Mouse (Mus musculus) monocyte, adult 2 months (primary cell): ENCODE measurements at regions not wholly inside any gene's neighbourhood (a gene's known extent, or its start where the extent isn't known, plus 50 kb on each side); places are given as distances from the start of the nearest gene placed in this dataset.

Experiments
- DNase-seq, 2 experiments: peaks; one replicate each; pipeline ENCODE4 v3.0.0; 2022; ENCODE audit warnings: low spot score in 2 of 2, low read depth in 1 of 2

- no peak for DNase-seq
Observed at GRCm38 (mm10) chr12:106479067-106479877, 469.2 kb downstream of the Vrk1 start.

GRCm38 (mm10) chr12:106479878-106480194, 469.8 kb downstream of the Vrk1 start:
- no peak for DNase-seq

GRCm38 (mm10) chr12:106480281-106481060, 470.4 kb downstream of the Vrk1 start:
- no peak for DNase-seq

DNA sequence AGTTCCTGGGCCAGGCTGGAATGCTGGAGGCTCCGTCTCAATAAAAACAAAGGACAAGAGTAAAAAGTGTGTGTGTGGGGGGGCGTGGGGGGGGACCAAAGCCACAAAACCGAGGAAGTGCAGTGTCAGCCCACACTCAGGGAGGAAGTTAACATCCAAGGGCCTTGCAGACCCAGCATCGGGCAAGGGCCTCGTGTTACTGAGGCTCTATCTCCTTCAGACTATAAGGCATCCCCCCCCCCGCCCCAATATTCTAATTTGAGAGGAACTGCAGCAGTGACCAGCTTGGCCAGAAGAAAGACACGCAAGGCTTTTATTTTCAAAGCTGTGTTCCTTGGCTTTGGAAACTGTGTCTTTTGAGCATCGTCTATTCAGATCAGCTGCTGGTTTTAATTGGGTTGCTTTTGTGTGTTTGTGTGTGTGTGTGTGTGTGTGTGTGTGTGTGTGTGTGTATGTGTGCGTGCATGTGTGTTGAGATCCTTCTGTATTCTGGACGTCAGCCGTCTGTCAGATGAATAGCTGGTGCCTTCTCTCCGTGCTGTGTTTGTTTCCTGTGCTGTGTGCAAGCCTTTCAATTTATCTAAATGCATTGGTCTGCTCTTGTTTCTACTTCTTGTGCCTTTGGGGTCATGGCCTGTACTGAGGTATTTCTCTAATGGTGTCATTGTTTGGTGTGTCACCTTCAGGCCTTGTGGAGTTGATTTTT, 491.7 kb downstream of the Vrk1 start:
- DNase-seq = no peak

DNA sequence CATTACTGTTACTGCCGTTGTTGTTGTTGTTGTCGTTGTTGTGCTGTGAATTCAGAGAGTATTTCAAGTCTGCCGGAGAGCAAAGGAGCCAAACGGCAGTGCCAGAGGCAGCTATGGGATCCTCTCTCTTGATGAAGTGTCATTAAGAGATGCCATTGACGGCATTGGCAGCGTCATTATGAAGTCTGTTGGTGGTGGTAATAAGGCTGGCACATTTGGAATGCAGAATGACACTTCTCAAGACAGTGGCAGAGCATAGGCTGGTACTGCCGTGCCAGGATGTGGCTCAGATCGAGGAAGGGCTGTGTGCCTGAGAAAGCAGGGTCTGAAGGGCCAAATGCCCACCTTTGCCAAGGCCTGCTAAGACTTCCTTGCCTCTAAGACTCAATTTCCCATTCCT, 494.3 kb downstream of the Vrk1 start:
- DNase-seq = no peak

DNA sequence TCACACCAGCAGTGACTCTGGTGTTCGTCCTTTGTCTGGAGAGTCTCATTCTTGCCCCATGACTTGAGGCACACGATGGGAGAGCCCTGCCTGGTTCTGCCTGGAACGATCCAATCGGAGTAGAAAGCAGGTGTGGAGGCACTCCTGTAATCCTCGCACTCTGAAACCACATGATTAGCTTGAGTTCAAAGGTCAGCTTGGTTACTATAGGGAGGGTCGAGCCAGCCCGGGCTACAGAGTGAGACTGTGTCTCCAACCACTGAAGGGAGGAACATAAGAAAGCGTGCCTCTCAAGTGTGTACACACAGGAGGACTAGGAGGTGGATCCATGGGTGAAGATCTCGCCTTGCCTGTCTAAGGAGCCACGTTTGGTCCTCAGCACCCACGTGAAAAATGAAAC, 504.0 kb downstream of the Vrk1 start:
- DNase-seq = no peak

- DNase-seq = no peak
Observed at GRCm38 (mm10) chr12:106515257-106515788, 505.3 kb downstream of the Vrk1 start.

GRCm38 (mm10) chr12:106519141-106519540, 509.1 kb downstream of the Vrk1 start:
- DNase-seq = no peak

- no peak for DNase-seq
Observed at GRCm38 (mm10) chr12:106524411-106524810, 514.4 kb downstream of the Vrk1 start.

GRCm38 (mm10) chr12:106527116-106527515, 517.1 kb downstream of the Vrk1 start:
- DNase-seq = no peak

- DNase-seq = no peak
Observed at GRCm38 (mm10) chr12:106527699-106528434, 517.8 kb downstream of the Vrk1 start.

- DNase-seq = no peak
Observed at GRCm38 (mm10) chr12:106528521-106528920, 518.5 kb downstream of the Vrk1 start.

- DNase-seq = no peak
Observed at GRCm38 (mm10) chr12:106529175-106529574, 519.1 kb downstream of the Vrk1 start.

DNA sequence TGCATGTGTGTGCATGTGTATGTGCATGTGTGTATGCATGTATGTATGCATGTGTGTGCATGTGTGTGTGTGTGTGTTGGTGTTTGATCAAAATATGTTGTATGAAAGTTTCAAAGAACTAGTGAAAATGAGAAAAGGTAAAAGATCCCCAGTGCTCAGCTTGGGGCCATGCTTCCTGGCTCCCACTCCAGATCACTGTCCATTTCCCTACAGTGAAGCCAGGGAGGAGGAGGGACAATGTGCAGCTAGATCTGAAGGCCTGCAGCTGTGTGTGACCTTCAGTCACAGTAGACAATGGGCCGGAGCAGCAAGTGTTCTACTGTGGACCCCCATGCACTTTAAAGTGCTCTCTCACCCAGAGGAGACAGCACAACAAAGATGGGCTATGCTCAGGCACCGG, 525.1 kb downstream of the Vrk1 start:
- no peak for DNase-seq

GRCm38 (mm10) chr12:106535628-106536288, 525.7 kb downstream of the Vrk1 start:
- DNase-seq = no peak

DNA sequence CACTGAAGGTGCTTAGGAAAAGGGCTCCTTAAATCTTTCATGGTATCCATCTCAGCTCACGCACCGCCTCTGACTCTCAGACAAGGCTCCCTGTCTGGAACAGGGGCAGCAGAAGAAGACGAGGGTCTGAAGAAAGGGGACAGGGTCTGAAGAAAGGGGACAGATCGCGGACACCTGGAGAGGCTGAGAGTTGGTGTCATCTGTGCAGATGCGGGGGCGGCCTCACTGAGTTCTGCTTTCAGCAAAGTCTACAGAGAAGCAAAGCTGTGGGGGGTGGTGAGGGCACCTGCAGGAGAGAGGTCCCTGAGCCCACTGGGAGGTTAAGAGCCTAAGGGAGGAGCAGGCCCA, 526.2 kb downstream of the Vrk1 start:
- DNase-seq = no peak

- DNase-seq = no peak
Observed at GRCm38 (mm10) chr12:106540003-106540402, 530.0 kb downstream of the Vrk1 start.

DNA sequence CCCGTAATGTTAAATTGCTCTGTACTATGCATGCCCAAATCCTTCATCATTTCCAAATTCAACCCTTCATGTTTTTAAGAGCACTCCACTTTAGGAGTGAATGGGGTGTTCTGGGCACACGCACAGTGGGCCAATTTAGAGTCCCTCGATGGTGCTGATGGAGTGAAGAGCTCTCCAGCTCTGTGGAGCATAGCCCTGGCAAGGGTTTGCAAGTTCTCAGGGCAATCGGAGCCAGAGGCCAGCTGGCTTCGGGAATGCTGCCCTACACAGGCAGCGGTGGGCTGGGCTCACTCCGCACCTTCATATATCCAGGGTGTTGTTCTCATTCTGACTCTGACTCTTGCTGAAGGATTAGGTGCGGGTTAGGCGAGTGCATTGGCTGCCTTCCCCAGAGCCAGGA, 549.5 kb downstream of the Vrk1 start:
- no peak for DNase-seq

DNA sequence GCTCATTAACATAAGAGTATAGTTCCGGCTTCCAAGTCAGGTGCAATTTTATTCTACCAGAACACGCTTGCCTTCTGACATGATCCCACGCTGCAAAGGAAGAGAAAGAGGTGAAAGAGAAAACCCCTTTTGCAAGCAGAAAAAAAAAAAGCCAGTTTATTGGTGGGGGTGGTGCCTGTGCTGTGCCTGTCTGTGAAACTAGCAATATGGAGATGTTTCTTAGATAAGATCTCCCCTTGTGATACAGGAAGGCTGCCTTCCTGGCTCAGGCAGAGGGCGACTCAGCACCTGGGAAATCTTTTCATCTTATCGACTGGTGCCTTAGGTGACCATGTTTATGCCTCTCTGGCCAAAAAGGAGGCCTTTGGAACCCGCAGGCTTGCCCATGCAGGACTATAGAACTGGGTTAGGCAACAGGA, 555.2 kb downstream of the Vrk1 start:
- DNase-seq = no peak

DNA sequence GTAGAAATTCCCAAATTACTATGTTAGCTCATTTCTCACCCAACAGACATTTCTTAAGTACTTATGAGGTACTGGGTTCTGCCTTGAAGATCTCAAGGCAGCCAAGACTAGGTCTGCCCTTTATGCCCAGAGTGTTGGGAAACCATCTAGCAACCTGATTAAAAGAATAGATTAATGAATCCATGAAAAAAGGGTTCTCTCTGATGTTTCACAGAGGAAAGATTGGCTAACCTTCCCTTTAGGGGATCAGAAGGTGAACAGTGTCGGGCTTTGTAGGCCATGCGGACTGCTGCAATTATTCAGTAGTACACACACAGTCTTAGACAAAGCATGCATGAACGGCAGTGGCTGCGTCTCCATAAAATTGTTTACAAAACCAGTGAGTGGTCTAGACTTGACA, 556.3 kb downstream of the Vrk1 start:
- DNase-seq = no peak

DNA sequence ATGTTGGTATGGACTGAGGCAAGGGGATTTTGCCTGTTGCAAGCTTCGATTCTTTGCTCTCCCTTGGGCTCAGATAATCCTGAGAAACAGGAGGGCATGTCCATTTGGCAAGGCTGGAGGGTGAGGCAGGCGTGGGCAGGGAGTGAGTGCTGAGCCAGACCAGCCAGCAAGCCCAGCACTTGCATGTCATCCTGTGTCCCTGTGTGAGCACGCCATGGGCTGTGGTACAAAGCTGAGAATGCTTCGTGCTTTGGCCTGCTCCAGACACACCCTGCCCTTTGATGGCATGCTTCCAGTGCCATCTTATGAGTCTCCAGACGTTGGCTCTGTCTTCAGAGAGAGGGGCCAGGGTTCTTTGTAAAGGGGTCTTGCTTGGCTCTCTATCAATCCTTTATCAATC, 557.1 kb downstream of the Vrk1 start:
- DNase-seq = no peak
